Mouse (Mus musculus) ES-Bruce4 (cell line): ENCODE data around the gene Ptprd. TPM values are rescaled to one million over a fixed set of nuclear protein-coding genes. Genes with fewer than 3 reads are reported as not detected.

Source experiments
- H3K27ac ChIP-seq: 2 replicates; pipeline ENCODE4 v1.5.1; 2012; ENCODE audit warnings: low read length, inconsistent platforms; ENCODE audit not compliant: insufficient read depth
- H3K27me3 ChIP-seq: 2 replicates; pipeline ENCODE4 v1.6.1; 2012; ENCODE audit warnings: mild to moderate bottlenecking, low read length, inconsistent platforms; ENCODE audit not compliant: control insufficient read depth, poor library complexity, insufficient read depth, severe bottlenecking
- H3K36me3 ChIP-seq: 2 replicates; pipeline ENCODE4 v1.6.1; 2012; ENCODE audit warnings: inconsistent platforms, mild to moderate bottlenecking, low read length, moderate library complexity; ENCODE audit not compliant: control insufficient read depth, poor library complexity, insufficient read depth, severe bottlenecking
- H3K4me1 ChIP-seq: one replicate; pipeline ENCODE4 v1.8.1; 2011; ENCODE audit warnings: low read length; ENCODE audit not compliant: control insufficient read depth, insufficient read depth
- H3K4me3 ChIP-seq: 2 replicates; pipeline ENCODE4 v1.5.1; 2011; ENCODE audit warnings: low read depth, mild to moderate bottlenecking, low read length
- H3K9ac ChIP-seq: 2 replicates; pipeline ENCODE4 v1.6.1; 2012; ENCODE audit warnings: low read depth, mild to moderate bottlenecking, inconsistent platforms; ENCODE audit not compliant: poor library complexity, severe bottlenecking
- H3K9me3 ChIP-seq: replicated peaks from 2 replicates; pipeline ENCODE4 v1.6.1; 2012; ENCODE audit warnings: mild to moderate bottlenecking, low read length, inconsistent platforms; ENCODE audit not compliant: control insufficient read depth, poor library complexity, insufficient read depth, severe bottlenecking
- CTCF ChIP-seq: IDR thresholded peaks from one replicate; pipeline ENCODE4 v1.8.1; 2011; ENCODE audit warnings: low read depth, low read length
- EP300 ChIP-seq: IDR thresholded peaks from 2 replicates; pipeline ENCODE4 v1.6.1; 2011; ENCODE audit warnings: low read depth, low read length; ENCODE audit not compliant: insufficient read depth
- POLR2A ChIP-seq: IDR thresholded peaks from one replicate; pipeline ENCODE4 v1.8.1; 2011; ENCODE audit warnings: low read length; ENCODE audit not compliant: insufficient read depth
- polyA plus RNA-seq: library from polyadenylated mRNA; stranded (reverse); fragments of >200 nt; gene quantifications from 2 replicates; pipeline ENCODE4 v1.2.4, GENCODE M21; 2011; ENCODE audit warnings: low read depth; ENCODE audit not compliant: missing spikeins, insufficient read depth, insufficient read length

Gene Ptprd
- polyA plus RNA-seq, 1 experiment = 2.8 TPM

DNA sequence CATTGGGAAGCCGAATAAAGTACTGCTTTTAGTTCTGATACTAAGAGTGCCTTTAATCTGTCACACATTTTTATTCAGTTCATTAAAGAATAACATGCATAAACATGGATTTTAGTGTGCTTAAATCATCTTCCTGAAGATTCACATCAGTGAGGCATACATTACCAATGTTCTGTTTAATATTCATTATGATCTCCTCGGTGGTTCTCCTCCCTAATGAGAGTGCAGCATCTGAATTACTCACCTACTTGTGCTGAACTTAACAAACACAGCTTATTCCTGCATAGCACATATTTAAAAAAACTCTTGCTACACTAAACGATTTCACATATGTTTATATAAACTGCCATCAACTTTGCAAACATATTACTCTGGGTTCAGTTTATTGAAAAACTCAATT lies 698.7 kb downstream of the Ptprd start:
- Histone ChIP-seq H3K27me3 (no peaks in the 10 kb centered on the region), H3K36me3 (no peaks in the 10 kb centered on the region), H3K9ac (no peak overlapping the region), H3K27ac (no peak overlapping the region), H3K4me1 (no peaks in the 10 kb centered on the region), H3K9me3 (no peaks in the 10 kb centered on the region), H3K4me3 (no peak overlapping the region)
- TF ChIP-seq CTCF (no peak), EP300 (no peak), POLR2A (no peak)

DNA sequence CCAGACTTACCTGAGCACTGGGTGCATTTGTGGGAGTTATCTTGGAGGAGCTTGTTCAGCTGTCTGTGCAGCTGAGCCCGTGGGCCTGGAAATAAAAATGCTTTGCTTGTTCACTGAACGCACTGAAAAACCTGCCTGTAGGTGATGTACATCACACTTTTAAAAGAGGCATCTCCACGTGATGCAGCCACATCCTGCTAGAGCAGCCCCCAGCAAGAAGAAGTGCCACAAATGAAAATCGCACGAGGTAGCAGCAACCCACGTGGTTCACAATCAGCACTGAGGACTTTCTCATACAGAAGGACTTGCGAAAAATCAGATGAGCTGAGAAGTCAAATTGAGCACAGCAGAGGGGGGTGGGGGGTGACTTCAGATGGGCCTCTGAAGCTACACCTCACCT lies 757.7 kb downstream of the Ptprd start:
- Histone ChIP-seq H3K27me3 (no peaks in the 10 kb centered on the region), H3K9me3 (no peaks in the 10 kb centered on the region), H3K36me3 (no peaks in the 10 kb centered on the region), H3K4me3 (no peak overlapping the region), H3K27ac (no peak overlapping the region), H3K9ac (no peak overlapping the region), H3K4me1 (no peaks in the 10 kb centered on the region)
- TF ChIP-seq EP300 (no peak), CTCF (no peak), POLR2A (no peak)

DNA sequence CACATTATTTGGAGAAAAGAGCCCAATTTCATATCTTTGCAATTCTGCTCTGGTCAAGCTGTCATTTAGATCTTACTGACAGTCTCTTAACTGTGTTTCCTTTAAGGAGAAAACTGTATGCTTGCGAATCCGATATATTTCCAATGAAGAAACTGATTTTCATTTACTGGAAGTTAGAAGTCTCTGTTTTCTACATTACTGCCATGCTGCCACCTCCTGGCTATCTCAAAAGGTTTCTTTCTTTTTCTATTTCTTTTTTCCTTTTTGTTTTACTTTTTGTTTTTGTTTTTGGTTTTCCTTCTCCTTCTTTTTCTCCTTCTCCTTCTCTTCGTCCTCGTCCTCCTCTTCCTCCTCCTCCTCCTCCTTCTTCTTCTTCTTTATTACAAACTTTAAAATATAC lies 812.6 kb downstream of the Ptprd start:
- Histone ChIP-seq H3K36me3 (no peaks in the 10 kb centered on the region), H3K4me1 (no peaks in the 10 kb centered on the region), H3K9ac (no peak overlapping the region), H3K9me3 (no peaks in the 10 kb centered on the region), H3K27ac (no peak overlapping the region), H3K4me3 (no peak overlapping the region), H3K27me3 (no peaks in the 10 kb centered on the region)
- TF ChIP-seq EP300 (no peak), CTCF (no peak), POLR2A (no peak)

DNA sequence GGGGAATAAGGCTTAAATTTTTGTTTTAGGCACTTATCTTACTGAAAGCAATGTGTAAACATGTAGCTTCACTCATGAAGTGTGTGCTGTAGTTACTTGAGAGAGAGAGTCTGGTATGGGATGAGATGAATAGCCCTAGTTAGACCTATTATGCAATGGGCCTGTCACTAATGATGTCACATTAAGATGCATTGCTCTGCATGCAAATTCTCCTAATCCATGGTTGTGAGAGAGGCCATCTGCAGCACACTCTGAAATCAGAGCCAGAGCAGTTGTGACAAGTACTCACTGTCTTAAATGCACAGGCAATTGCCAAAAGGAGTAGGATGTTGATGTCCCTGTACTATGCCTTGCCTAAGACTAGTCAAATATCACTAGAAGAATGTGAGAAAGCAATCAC lies 850.0 kb downstream of the Ptprd start:
- Histone ChIP-seq H3K4me1 (no peaks in the 10 kb centered on the region), H3K27me3 (no peaks in the 10 kb centered on the region), H3K27ac (no peak overlapping the region), H3K9me3 (no peaks in the 10 kb centered on the region), H3K36me3 (no peaks in the 10 kb centered on the region), H3K9ac (no peak overlapping the region), H3K4me3 (no peak overlapping the region)
- TF ChIP-seq EP300 (no peak), POLR2A (no peak), CTCF (no peak)

DNA sequence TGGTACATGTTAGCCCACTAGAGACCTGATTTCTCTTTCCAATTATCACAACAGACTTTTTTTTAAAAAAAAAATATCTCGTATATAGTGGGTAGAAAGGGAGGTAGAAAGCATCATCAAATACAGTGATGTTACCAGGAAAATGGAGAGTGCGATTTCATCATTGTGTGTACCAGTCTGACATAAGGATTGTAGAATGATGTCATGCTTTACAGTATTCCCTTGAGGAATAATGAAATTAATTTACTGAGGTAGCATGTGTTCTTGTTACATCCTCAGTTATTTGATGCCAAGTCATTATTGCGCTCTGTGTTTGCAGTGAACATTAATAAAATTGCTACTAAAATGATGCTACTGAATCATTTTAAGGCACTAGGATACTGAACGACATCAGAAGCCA lies 884.6 kb downstream of the Ptprd start:
- no peak overlapping the region for H3K4me3 ChIP-seq
- no peak overlapping the region for H3K9ac ChIP-seq
- H3K36me3 ChIP-seq = no peaks in the 10 kb centered on the region
- H3K9me3 ChIP-seq = no peaks in the 10 kb centered on the region
- H3K27me3 ChIP-seq = no peaks in the 10 kb centered on the region
- H3K27ac ChIP-seq = no peak overlapping the region
- TF ChIP-seq EP300 = no peak
- no peak for TF ChIP-seq CTCF
- TF ChIP-seq POLR2A = no peak
- no peaks in the 10 kb centered on the region for H3K4me1 ChIP-seq

DNA sequence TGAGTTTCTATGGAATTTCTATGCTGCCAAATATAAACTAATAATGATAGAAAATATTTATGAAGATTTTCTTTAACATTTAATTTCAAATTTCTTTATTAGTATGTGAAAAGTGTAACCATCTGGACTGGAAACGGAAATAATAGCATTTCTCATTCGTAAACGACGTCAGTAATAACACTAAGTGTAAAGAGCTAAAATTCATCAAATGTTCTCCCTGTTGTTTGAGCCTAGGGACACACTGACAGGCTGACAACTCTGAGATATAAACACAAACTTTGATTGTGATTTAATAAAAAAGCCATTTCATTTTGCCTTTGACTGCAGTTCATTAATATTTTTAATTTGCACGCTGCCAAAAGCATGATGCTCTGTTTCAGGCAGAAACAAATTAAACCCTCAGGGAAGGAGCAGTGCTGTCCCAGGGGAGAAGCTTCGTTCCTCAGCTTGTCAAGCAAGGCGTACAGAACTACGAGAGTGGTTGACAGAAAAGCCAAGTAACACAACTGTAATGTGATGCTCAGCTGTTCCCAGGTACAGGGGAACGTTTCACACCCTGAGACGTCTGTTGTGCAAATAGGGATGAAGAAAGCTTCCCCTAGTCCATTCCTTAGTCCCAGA lies 894.6 kb downstream of the Ptprd start:
- TF ChIP-seq POLR2A (no peak), EP300 (no peak), CTCF (no peak)

More for the DNA sequence above, 894.6 kb downstream of the Ptprd start:
- H3K4me1 ChIP-seq = no peaks in the 10 kb centered on the region
- H3K27me3 ChIP-seq = no peaks in the 10 kb centered on the region
- no peaks in the 10 kb centered on the region for H3K9me3 ChIP-seq
- H3K27ac ChIP-seq = no peak overlapping the region
- no peak overlapping the region for H3K4me3 ChIP-seq
- H3K36me3 ChIP-seq = no peaks in the 10 kb centered on the region
- H3K9ac ChIP-seq = no peak overlapping the region
